Mouse (Mus musculus) testis, adult 2 months (tissue): ENCODE measurements around the gene Hephl1. TPM values are rescaled to one million over a fixed set of nuclear protein-coding genes. Genes with fewer than 3 reads are reported as not detected.

Experiments
- H3K27ac ChIP-seq: fragments of 200-500 bp; 2 replicates; pipeline ENCODE4 v1.5.1; 2012; ENCODE audit warnings: low read depth, low read length; ENCODE audit not compliant: control insufficient read depth, insufficient read depth
- H3K27me3 ChIP-seq: fragments of 200-500 bp; 2 replicates; pipeline ENCODE4 v1.6.1; 2012; ENCODE audit warnings: mild to moderate bottlenecking, low read length, moderate library complexity; ENCODE audit not compliant: control insufficient read depth, insufficient read depth
- H3K36me3 ChIP-seq: fragments of 200-500 bp; 2 replicates; pipeline ENCODE4 v1.6.1; 2012; ENCODE audit warnings: mild to moderate bottlenecking, low read length; ENCODE audit not compliant: control insufficient read depth, insufficient read depth
- H3K4me1 ChIP-seq: fragments of 200-500 bp; 2 replicates; pipeline ENCODE4 v1.6.1; 2012; ENCODE audit warnings: low read length; ENCODE audit not compliant: control insufficient read depth, insufficient read depth
- H3K4me3 ChIP-seq: fragments of 200-500 bp; 2 replicates; pipeline ENCODE4 v1.5.1; 2012; ENCODE audit warnings: low read depth, mild to moderate bottlenecking, low read length, moderate library complexity, mixed read lengths; ENCODE audit not compliant: control insufficient read depth
- CTCF ChIP-seq: fragments of 200-500 bp; IDR thresholded peaks from 2 replicates; pipeline ENCODE4 v1.5.1; 2012; ENCODE audit warnings: low read depth, mild to moderate bottlenecking, inconsistent platforms, low read length, moderate library complexity; ENCODE audit not compliant: control insufficient read depth, insufficient read depth, insufficient replicate concordance
- POLR2A ChIP-seq: fragments of 200-500 bp; IDR thresholded peaks from 2 replicates; pipeline ENCODE4 v1.6.1; 2012; ENCODE audit warnings: low read depth, mild to moderate bottlenecking, inconsistent platforms, low read length, moderate library complexity; ENCODE audit not compliant: control insufficient read depth
- polyA plus RNA-seq: library from polyadenylated mRNA; depleted of rRNA; stranded (reverse); fragments of >200 nt; gene quantifications from 2 replicates; pipeline ENCODE4 v1.2.3, GENCODE M21; 2012; rRNA removed

Gene Hephl1
- polyA plus RNA-seq, 1 experiment: 0.16 TPM

- Histone ChIP-seq H3K4me3 (no peak overlapping the region), H3K27me3 (no peaks in the 10 kb centered on the region)
Observed at GRCm38 (mm10) chr9:15015223-15015956, 96.5 kb downstream of the Hephl1 start.

GRCm38 (mm10) chr9:15007566-15007965 is 104.3 kb downstream of the Hephl1 start:
- H3K27ac ChIP-seq: no peak overlapping the region
- no peaks in the 10 kb centered on the region for H3K4me1 ChIP-seq
- H3K36me3 ChIP-seq: no peaks in the 10 kb centered on the region
- H3K4me3 ChIP-seq: no peak overlapping the region
- no peaks in the 10 kb centered on the region for H3K27me3 ChIP-seq
- no peak for TF ChIP-seq CTCF
- TF ChIP-seq POLR2A: no peak

More at GRCm38 (mm10) chr9:15015223-15015956, 96.5 kb downstream of the Hephl1 start:
- no peaks in the 10 kb centered on the region for H3K36me3 ChIP-seq
- no peaks in the 10 kb centered on the region for H3K4me1 ChIP-seq
- H3K27ac ChIP-seq: no peak overlapping the region
- TF ChIP-seq CTCF: peak; percentile 49; the same call in 1 of the 2 replicates
- no peak for TF ChIP-seq POLR2A

DNA sequence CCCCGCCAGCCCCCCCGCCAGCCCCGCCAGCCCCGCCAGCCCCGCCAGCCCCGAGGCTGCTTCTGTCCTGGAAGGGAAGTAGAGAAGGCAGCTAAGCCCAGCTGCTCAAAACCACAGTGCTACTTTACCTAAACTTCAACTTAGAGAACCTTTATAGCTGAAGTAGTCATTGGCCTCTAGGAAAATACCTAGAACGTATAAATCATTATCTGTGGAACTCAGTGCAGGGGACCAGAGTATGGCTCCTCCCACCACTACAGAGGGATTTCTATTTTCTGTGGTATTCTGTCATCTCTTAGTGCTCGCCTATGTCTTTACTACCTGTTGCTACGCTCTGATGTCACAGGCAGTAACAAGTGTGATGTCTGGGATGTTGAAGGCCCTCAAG is 107.6 kb downstream of the Hephl1 start:
- Histone ChIP-seq H3K4me3 (no peak overlapping the region), H3K27me3 (no peaks in the 10 kb centered on the region), H3K4me1 (no peaks in the 10 kb centered on the region), H3K27ac (no peak overlapping the region), H3K36me3 (no peaks in the 10 kb centered on the region)
- TF ChIP-seq CTCF: no peak
- no peak for TF ChIP-seq POLR2A

- Histone ChIP-seq H3K27me3 (no peaks in the 10 kb centered on the region), H3K4me3 (no peak overlapping the region), H3K27ac (no peak overlapping the region), H3K36me3 (no peaks in the 10 kb centered on the region), H3K4me1 (no peaks in the 10 kb centered on the region)
- TF ChIP-seq POLR2A: no peak
- no peak for TF ChIP-seq CTCF
Observed at GRCm38 (mm10) chr9:15003676-15004297, 108.1 kb downstream of the Hephl1 start.

DNA sequence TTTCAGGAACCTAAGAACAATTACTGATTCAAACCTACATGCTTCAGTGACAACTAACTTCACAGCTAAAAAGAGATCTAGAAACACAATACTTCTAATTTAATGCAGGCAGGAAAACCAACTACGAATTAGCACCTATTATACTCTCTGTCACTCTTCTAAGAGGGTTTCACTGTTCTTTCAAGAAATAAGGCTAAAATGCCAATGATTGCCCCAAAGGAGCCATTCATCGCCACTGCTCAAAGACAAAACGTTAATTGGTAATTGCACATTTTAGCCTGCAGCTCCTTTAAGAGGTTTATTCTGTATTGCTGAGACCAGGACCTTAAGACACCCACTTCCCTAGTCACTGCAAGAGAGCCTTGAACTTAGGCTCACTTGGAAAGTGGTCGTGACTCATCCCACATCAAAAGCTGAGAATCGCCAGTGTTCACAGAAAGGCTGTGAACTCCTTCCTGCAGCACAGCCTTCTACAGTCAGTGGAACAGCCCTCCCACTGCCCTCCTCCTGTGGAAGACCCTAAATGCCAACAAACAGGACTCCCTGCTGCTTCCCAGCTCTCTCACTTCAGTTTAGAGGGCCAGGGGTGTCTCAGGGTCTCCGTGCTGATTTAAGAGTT is 108.8 kb downstream of the Hephl1 start:
- Histone ChIP-seq H3K4me3 (no peak overlapping the region), H3K36me3 (no peaks in the 10 kb centered on the region), H3K4me1 (no peaks in the 10 kb centered on the region), H3K27me3 (no peaks in the 10 kb centered on the region), H3K27ac (no peak overlapping the region)
- TF ChIP-seq POLR2A (no peak), CTCF (no peak)

Other genes with a start within 250 kb of the Hephl1 start
- gene Izumo1r, start 208.2 kb downstream of the Hephl1 start, polyA plus RNA-seq: not detected in 2 replicates
- gene Panx1, start 66.6 kb downstream of the Hephl1 start, polyA plus RNA-seq: 2.4 and 2.5 TPM in 2 replicates
- gene Vstm5, start 126.9 kb upstream of the Hephl1 start, polyA plus RNA-seq: 0.40 and 0.43 TPM in 2 replicates
- 12.1 and 17.3 TPM in 2 replicates for gene Med17, start 167.8 kb upstream of the Hephl1 start, polyA plus RNA-seq
- 15.1 and 16.8 TPM in 2 replicates for gene Taf1d, start 194.1 kb upstream of the Hephl1 start, polyA plus RNA-seq
- 13.4 and 17.7 TPM in 2 replicates for gene 4931406C07Rik, start 194.3 kb upstream of the Hephl1 start, polyA plus RNA-seq
- 17.4 and 20.8 TPM in 2 replicates for gene Cep295, start 245.7 kb upstream of the Hephl1 start, polyA plus RNA-seq